Mouse (Mus musculus) lung, postnatal 10 days (tissue): ENCODE results near the gene Rassf6.
A peak's percentile ranks its signal among the peaks of the same experiment; 100 is the strongest.
"Not testable (repeated sequence)": the region's sequence is repeated elsewhere in the genome, so short reads cannot be mapped to it uniquely, and the experiment has no call there.

ENCODE experiments used
- DNase-seq: peaks from one replicate; pipeline ENCODE4 v3.0.0; 2021

Rassf6 gene

DNA sequence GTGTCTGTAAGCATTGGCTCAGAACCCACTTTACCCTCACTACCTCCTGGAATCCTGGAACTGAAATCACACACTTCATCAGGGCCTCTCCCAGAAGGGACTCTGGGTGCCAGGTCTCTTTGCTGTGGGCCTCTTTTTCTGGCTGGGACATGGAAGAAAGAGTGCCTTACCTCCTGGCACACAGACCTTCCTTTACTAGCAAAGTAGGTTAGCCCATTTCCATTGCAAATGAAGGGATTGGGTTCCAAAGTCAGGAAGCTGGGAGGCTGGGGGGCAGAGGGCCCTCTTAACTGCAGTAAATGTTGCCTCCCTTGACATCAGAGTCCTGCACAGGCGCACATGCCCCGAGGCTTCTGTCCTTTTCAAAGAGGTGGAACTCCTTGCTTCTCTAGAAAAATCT lies 17.2 kb downstream of the Rassf6 start:
- no peak for DNase-seq

DNA sequence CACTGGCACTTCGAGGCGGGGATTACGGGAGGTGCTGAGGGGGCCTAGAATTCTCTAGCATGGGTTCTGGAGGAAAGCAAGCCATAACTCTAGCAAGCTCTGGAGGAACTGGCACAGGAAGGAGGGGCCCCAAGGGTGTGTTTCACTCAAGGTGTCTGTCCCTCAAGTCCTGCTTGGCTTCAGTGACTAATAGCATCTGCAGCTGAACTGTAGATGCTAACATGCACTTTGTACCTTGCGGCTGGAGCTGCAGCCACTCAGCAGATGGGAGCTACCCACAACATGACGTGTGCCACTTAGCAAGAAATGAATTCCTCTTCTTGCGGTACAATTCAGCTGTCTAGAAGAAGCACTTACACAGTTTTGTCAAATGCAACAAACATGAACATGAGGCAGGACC lies 18.7 kb downstream of the Rassf6 start:
- no peak for DNase-seq

DNA sequence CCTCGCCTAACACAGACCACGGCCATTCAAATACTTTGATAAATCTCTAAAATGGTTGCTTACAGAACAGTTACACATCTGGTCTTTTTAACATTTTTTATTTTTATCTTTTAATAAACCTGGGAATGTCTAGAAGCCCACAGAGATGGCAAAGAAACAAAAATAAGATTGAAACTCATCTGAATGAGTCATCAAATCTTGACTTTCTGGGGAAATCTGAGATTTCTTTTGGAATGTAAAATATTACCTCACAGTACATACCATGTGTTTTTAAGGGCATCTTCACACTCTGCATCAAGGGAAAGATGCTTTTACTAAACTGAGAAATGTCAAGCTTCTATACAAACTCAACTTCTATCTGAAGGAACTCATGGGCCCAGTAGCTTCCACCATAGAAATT lies 19.1 kb downstream of the Rassf6 start:
- DNase-seq, result no peak

DNA sequence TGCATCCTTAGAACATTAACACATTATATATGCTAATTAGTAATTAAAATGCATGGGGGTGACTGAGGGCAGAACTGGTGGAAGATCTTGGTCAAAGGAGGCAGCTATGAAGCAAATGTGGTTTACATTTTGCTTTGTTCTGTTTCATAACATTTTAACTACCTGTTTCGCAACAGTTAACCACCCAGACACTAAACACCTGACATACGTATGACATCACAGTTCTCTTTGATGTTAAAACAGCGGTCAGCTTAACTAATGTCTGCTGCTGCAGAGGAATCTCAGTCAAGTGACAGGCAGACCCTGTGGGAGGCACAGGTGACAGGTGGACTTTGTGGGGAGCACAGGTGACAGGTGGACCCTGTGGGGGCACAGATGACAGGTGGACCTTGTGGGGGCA lies 22.6 kb downstream of the Rassf6 start:
- DNase-seq, result no peak

DNA sequence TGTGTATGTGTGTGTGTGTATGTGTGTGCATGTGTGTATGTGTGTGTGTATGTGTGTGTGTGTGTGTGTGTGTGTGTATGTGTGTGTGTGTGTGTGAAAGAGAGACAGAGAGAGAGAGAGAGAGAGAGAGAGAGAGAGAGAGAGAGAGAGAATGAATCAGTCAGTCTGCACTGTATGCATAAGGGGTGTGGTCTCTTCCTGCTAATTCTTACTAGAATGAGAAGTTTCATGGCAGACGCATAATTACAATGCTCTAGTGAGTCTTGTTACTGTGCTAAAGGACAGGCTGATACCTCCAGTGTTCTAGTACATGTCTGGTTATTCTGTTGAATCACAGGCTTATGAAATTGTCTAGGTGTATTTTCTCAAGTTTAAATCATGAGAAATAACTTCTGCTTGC lies 27.7 kb downstream of the Rassf6 start:
- not testable (repeated sequence) for DNase-seq

DNA sequence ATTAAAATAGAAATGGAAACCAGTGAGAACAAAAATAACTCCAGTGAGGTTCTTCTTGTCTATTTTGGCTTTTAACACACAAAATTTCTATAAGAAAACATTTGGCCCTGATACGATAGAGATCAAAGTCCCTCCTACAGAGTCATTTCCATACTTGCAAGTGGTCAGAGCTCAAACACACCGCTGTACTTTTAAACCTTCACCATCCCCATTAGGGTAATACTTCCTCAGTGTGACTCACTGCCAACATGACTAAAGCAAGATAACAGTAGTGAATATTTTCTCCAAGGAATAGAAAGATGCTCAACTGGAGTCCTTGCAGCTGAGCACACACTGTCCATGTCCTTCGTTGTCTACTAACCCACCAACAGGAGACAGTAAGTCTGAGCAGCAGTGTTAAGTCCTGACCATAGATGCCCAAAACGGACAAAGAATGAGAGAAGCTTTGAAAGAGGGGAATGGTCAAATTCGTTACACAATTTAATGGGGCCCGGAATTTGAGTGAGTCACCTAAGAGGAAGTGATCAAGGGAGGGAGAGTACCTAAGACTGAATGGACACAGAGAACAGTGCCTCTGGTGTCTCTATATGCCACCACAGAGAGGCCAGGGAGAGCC lies 28.4 kb downstream of the Rassf6 start:
- DNase-seq, result no peak

DNA sequence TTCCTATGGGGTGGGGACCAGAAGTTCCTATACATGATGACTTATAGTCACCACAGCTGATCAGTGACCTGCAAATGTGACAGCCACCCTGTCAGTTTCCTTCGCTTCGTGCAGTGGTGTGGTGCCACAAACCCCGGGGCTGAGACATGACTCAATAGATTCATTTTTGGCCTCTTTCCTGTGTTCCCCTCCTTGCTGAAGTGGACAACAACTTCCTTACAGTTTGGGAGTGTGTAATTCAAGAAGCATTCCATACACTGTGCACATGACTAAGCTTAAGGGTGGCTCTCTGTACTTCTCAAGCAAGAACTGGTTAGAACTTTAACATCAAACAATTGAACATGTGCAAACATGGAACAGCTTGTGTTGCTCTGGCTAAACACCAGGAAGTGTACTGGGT lies 29.1 kb downstream of the Rassf6 start:
- no peak for DNase-seq

DNA sequence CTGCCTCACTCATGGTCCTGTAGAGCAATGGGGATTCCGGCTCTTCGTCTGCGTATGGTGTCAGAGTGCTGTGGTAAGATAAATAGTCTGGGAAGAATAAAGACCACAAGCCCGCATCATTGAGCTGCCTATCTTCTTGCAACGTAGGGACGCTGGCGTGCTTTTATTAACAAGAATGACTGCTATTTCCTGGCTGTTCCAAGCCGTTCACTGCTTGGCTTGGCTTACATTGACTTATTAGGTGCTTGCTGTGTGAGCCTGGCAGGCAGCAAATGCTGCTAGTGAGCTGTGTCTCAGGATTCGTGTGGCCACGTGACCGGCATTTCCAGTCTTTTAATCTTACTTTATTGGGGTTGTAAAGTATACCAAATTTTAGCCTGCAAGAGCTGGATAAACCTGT lies 31.6 kb downstream of the Rassf6 start:
- peak; percentile 61 for DNase-seq

DNA sequence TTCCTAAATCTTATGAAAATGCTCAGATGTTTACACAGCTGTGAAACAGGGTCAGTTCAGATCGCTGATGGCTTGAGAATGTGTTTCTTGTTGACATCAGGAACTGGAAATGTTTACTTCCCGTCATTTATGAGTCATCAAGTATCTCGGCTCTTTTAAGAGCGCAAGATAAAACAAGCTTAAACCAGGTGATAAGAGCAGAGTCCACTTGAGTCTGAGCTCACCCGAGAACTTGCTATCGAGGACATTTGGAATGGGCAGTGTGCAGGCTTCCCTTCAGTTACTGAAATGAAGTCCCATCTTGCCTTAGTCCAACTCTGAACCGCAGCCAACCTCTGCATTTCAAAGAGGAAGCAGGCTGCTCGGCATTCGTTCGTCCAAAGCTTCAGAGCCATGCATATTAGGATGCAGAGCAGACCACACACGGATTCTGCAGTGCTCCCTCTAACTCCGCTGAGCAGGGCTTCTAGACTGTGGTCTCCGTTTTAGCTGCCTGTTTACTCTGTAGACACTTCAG lies 37.0 kb downstream of the Rassf6 start:
- DNase-seq, result peak; percentile 44

DNA sequence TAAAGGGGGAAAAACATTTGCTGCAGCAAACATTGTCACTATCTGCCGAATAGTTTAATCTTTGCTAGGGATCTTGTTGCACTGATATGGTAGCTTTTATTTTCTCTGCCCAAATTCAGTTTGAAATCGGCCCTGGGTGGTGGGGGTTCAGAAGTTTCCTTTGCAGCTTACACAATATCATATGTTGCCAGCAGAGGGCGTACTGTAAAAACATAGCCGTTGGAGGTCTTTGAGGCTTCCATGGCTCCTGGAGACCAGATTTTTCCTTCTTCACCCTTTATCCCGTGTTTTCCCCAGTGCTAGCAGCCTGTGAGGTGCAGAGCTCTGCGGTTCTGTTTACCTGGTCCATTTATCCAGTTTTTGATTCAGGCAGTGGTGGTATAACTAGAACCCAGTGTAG lies 39.0 kb downstream of the Rassf6 start:
- peak; percentile 73 for DNase-seq

DNA sequence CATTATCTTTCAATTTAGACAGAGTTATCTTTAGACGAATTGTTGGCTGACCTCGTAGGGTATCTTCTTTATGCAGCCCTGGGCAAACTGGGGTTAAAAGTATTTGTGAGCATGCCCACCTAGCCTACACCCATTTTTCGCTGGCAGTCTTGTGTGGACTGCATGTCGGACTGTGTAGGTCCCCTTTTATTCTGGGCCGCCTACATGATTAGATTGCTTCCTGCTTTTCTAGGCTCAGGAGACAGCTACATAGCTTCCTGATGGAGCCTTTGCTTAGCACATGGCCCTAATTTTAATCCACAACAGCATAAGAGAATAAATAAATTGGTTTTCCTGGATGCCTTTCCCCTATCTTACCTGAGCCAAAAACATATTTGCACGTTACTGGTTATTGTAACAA lies 44.3 kb downstream of the Rassf6 start:
- DNase-seq, result no peak

DNA sequence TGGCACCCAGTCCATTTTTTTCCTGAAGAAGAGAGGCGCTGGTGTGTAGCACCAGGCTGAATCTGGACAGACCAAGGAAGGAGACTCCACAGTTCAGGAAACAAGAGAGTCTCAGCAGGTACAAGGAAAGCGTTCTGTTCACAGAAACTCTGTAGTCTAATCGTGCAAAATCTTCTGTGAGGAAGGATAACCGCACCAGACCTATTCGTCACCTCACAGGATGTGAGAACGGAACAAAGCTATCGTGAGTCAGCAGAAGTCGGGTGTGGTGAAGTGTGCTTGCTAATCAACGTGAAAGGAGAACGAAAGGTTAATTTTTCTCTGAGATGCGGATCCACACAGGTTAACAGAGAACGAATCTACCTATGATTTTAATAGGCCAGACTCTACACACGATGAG lies 45.5 kb downstream of the Rassf6 start:
- DNase-seq, result no peak

DNA sequence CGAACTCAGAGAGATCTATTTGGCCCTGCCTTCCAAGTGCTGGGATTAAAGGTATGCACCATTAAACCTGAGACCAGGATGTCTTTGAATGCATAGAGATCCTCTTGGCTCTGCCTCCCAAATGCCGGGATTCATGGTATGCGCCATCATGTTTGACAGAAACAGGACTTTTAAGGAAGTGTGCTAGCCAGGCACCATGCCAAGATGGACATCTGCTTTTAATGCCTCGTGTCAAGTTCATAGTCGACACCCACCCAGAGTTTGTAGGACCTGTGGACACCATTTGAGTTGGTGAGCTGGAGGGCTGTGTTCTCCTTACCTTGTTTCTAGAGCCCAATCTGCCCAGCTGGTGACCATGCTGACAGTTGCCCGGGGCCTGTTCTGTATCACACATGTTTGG lies 48.5 kb downstream of the Rassf6 start:
- DNase-seq, result no peak

DNA sequence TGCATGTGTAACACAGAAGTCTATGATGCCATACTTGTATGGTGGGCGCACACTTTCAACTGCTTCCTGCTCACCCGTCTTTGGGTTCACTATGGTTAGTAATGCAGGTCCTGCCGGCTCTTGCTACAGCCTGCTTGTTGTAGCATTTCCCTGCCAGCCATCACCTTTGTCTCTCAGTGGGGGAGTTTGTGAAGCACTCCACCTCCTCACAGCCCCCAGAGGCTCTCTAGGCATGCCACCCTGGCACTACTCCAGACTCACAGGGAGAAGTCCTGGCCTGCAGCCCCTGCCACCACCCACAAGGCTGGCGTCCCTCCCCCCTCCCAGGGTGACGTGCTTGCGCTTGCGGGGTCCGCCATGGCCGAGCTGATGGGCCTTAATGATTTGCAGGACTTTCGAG lies 49.8 kb downstream of the Rassf6 start:
- no peak for DNase-seq

DNA sequence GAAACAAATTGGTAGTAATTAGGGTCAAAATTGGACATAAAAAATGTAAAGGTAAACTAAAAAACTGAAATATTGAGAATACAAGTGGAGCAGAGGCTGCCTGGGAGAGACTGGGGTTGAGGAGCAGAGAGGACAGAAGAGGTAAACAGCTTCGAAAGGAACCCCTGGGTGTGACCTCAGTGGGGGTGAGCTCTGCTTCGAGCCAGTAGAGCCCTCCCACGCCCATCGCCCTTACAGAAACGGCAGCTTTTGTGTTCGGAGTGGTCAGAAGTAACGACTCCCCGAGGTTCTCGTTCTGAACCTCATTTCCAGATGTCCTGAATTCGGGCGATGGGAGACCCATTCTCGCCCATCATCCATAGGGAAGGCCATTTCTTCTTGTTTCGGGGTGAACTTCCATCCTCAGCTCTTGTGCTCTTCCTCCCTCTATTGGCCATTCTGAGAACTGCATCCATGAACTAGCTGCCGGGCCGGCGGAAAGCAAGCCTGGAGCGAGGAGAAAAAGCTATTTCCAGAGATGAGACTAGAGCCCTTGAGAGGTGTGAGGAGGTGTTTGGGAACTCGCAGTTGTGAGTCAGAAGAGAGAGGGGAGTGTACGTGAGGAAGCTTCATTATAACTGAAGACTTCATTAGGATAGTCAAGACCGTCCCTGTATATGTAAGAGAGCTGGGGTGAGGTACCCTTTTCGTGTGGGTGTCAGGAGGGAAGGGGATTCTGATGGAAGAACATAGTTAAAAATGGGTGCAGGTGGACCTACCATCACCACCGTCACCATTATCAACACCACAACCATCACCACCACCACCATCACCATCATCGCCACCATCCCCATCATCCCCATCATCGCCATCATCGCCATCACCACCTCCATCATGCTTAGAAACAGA lies 51.5 kb downstream of the Rassf6 start:
- DNase-seq, result peak; percentile 84

DNA sequence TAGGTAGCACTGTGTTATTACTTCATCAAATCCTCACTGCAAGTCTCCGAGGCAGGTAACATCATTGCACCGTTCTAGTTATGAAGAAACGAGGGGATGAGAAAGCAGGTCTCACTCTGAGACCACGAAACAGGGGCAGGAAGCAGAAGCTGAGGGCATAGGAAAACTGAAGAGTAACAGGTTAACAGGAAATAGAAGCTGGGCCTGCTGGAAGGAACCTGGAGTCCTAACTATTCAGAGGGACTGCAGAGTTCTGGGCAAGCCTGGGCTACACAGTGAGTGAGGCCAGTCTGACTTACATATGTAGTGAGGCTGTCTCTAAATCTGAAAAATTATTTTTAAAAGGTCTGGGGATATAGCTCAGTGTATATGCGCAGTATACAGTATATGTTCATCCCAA lies 52.4 kb downstream of the Rassf6 start:
- DNase-seq, result no peak

DNA sequence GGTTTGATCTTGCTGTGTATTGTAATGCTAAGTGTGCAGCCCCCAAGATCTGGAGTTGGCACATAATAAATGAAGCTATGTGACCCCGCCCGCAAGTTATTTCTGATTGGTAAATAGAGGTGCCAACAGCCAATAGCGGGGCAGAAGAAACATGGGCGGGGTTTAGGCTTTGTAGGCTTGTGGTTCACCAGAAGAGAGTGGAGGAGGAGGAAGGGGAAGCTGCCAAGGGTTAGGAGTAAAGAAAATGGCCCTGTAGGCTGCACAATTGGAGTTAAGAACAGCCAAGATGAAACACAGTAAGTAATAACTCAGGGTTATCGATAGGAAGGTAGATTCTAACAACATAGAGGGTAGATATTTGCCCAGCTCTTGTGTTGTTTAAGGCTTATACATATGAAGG lies 53.9 kb downstream of the Rassf6 start:
- DNase-seq, result no peak

DNA sequence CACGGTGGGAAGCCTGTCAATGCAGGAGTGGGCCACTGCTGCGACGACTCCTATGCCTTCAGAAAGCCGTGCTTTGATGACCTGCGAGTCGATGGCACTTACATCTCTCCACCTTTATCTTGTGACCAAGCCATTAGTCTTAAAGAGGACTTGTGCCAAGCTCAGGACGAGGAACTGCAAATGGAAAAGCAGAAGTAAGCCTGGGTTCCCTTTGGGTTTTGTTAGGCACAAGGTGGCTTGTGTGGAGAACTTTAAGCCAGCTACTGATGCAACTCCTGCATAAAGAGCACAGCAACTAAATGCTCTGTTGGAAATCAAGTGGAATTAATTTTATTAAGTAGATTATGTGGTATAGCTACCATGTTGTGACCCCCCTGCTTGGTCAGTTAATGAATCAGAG lies 55.7 kb downstream of the Rassf6 start:
- DNase-seq, result no peak

DNA sequence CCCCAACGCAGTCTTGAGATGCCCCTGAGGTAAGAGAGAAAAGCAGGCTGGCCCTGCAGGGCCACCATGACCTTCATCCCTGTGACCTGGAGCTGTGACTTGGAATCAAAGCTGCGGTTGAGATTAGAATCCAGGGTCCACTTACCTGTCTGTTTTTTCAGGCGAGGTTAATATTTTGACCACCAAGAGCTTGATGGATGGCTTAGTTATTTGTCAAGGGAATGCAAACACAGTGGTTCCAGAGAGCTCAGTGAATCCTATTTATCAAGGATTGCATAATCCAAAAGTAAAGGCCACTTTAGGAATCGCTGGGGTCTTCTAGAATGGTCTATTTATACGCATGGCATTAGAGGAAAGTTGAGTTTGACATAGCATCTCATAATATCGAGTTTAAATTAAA lies 58.3 kb downstream of the Rassf6 start:
- DNase-seq, result no peak

DNA sequence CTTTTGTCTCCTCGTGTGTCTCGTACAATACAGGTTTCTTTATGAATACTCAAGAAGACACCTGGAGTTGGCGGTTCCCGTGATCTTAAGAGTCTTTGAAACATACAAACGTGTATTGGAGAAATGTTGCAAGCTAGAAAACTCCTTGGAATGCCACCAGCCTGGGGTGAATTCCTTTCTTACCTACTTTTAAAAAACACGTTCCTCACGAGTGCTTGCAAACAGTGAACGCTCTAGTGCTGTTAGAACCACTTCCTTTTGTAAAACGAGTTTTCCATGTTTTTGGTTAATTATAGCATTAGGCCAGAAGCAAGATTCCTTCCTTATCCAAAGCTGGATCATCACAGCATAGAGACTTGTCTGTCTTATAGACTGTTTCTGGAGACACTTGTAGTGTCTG lies 60.9 kb downstream of the Rassf6 start:
- DNase-seq, result no peak

DNA sequence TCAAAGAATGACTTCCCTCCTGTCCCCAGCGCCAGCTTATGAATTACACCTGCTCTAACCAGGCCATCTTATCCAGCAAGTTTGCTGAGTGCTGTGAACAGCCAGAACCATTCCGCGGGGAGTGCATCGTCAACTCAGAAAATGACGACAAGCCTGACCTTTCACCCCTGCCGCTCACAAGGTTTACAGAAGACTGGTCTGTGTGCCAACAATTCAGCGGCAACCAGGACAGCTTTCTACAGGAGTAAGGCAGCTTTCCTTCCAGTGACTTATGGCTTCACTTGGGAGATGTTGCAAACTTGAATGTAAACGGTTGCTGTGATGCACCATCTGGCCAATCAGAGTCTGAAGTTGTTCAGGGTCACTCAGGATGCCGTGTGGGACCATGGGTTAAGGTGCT lies 62.7 kb downstream of the Rassf6 start:
- peak; percentile 30 for DNase-seq

DNA sequence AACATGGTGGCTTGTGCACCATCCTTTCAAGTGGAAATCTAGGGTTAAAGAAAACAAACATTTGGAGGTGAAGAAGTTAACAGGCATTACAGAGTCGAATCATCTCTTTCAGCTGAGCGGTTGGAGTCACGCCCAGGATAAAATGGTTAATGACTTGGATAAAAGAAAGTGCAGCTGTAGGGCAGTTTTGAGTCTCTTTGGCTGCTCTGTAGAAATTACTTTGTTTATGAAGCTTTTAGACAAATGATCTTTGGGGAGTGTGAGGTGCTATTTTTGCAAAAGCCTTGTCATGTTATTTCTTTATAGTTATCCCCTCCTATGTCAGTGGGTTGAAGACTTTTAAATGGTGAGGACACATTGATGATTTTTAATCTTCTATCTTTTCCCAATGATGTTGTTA lies 69.2 kb downstream of the Rassf6 start:
- DNase-seq, result peak; percentile 56

DNA sequence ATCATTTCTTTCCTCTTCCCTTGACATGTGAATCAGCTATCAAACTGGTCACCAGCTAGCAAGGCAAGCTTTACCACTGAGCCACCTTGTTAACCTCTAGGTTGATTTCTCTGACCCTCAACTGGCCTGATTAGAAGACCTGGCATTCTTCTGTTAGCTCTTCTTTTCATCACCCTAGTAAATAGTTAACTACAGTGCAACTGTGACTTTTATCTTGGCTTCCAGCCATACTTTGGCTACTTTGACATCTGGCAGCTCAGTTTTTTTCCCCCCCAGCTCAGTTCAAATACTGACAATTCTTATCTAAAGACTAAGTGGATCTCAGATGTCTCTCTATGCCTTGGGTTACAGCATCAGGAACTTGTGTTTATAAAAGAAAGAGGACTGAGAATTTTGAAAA lies 72.1 kb downstream of the Rassf6 start:
- peak; percentile 30 for DNase-seq

DNA sequence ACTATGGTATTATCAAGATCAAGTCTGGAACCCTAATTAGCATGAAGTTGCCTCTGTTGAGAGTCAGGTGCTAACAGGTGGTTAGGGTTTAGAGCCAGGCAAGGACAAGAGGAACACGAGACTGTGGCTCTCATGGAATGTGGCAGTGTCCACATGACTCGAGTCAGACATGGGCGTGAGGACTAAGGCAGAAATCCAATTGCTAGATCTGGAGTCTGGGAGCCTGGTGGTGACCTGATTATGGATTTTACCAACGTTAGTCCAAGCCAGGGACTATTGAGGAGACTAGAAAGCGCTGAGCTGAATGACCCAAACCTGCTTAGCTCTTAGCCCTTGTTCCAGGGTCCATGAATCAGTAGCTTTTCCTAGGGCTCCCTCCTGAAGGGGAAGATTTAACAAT lies 72.7 kb downstream of the Rassf6 start:
- no peak for DNase-seq

DNA sequence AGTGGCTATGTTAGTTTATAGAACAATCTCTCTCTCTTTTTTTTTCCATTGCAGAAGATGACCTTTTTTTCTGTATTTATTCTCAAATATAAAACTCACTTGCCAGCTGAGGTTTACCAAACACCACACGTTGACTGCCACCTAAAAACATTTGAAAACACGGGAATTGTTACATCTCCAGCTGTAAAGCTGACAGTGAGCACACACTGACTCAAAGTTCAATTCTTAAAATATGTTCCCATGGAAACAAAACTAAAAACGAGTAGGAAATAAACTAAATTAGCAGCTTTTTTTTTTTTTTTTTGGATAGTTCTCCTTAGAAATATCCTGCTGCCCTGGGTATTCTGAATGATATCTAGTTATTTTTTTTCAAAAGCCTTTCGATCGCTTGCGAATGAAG lies 75.3 kb downstream of the Rassf6 start:
- no peak for DNase-seq
